Mouse (Mus musculus): ENCODE results near the gene Eef2kmt.
"Not testable (repeated sequence)": the region's sequence is repeated elsewhere in the genome, so short reads cannot be mapped to it uniquely, and the experiment has no call there.

Gene Eef2kmt

GRCm38 (mm10) chr16:5255779-5256496, at the start of gene Eef2kmt:
Gene Eef2kmt (minus strand): TSS chr16:5255983.
- peak; percentile 94 for DNase-seq (ENCODE audit: low read depth, low spot score)

DNA sequence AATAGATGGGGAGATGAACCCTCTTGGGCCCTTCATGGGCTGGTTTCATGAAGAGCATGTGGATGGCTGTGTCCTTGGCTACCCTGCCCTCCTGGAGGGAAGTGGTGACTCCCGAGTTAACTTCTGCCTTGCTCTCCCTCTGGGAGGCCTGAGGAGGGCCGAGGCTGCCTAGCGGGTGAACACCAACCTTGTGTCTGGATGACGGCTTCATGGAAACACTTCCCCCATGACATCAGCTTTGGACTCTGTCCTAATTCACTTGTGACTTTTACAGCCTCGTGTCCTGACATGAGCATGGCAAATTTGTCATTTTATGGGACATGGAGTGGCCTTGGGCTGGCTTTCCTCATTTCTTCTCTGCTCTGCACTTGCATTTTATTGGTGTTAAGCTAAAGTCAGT, 39.5 kb upstream of the Eef2kmt start:
- no peak for DNase-seq (ENCODE audit: low read depth, low spot score)

GRCm38 (mm10) chr16:5285376-5285775, 29.6 kb upstream of the Eef2kmt start:
- DNase-seq (ENCODE audit: low read depth, low spot score) = no peak

DNA sequence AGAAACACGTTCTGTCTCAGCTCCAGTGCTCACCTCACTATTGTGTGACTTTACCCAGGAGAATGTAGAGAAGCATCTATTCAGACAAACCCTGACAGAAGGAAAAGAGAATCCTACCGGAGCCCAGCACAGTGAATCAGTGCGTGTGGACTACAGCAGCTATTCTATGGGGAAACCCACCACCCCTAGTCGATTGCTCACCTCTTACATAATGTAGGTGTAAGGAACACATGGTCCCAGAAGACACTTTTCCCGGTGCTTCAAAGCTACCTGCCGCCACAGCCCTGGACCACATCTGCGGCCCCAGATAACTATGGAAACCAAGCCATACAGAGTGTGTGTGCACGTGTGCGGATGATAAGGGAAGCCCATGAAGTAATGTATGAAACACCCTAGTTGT, 26.9 kb upstream of the Eef2kmt start:
- no peak for DNase-seq (ENCODE audit: low read depth, low spot score)

DNA sequence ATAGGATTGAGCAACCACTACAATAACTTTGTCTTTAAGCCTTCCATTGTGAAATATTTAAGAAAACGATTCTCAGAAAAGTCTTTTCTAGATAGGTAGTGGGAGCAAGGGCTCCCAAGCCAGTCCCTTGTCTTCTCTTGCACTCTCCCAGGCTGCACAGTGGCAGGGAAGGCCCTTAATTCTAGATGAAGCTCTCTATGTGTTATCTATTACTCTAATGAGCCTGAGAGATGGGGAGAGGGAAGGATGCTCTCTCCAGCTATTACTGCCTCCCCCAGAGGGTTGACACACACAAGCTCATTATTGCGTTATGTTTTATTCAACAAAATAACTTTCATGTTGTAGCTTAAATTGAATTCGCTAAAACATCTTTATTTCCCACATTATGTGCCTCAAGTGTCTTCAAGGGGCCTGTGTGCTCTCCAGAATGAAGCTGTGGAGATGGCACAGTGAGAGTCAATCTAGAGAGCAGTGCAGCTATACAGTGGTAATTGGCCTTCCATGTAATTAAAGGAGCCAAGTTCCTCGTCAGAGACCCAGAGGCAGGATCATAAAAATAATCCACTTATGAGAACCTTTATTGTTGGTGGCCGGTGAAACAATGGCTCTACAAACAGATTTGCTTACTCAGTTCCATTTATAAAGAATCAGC, 23.9 kb upstream of the Eef2kmt start:
- DNase-seq (ENCODE audit: low read depth, low spot score) = no peak

DNA sequence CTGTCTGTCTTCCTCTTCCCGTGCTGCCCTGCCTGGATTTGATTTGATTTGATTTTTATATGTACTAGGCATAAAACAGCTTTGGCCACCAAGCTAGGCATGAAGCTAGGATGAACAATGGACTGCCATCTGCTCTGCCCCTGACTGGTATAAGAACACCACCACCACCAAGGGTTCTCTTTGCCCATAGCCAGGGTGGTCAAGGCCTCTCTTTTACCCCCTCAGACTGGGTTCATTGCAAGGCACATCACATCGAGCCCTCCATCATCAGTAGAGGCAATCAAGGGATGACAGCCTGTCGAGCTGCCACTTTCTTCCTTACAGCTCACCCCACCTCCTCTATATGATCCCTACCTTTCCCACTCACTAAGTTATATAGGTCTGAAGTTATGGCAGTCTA, 16.6 kb upstream of the Eef2kmt start:
- no peak for DNase-seq (ENCODE audit: low read depth, low spot score)

DNA sequence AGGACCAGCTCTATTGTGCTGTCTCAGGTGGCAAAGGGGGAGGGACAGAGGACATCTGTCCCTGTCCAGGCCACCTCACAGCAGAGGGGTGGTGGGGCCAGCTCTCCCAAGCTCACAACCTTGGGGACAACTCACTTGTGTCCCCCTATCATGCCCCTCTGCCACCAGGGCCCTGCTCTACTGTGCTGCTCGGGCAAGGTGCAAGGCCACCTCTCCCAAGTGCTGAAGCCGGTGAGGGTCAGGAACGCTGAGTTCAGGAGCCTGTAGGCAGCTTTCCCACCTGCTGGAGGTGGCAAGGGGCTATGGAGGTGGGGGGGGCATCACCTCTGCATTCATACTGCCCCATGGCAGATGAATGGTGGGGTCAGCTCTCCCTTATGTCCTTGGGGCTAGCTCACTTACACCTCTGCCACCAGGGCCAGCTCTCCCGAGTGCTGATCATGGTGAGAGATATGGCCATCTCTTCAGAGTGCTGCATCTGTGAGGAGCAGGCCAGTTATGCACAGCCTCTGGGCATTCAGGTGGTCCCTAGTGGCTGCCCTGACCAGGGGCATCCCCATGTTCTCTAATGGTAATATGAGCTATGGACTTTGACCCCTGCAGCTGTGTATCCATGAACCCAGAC, 15.7 kb upstream of the Eef2kmt start:
- no peak for DNase-seq (ENCODE audit: low read depth, low spot score)

- DNase-seq (ENCODE audit: low read depth, low spot score) = no peak
These were observed 8.1 kb upstream of the Eef2kmt start for GRCm38 (mm10) chr16:5263926-5264325.

- no peak for DNase-seq (ENCODE audit: low read depth, low spot score)
These were observed 7.4 kb upstream of the Eef2kmt start for GRCm38 (mm10) chr16:5263156-5263555.

GRCm38 (mm10) chr16:5255081-5255740, 572 bp downstream of the Eef2kmt start:
- DNase-seq (ENCODE audit: low read depth, low spot score) = no peak

DNA sequence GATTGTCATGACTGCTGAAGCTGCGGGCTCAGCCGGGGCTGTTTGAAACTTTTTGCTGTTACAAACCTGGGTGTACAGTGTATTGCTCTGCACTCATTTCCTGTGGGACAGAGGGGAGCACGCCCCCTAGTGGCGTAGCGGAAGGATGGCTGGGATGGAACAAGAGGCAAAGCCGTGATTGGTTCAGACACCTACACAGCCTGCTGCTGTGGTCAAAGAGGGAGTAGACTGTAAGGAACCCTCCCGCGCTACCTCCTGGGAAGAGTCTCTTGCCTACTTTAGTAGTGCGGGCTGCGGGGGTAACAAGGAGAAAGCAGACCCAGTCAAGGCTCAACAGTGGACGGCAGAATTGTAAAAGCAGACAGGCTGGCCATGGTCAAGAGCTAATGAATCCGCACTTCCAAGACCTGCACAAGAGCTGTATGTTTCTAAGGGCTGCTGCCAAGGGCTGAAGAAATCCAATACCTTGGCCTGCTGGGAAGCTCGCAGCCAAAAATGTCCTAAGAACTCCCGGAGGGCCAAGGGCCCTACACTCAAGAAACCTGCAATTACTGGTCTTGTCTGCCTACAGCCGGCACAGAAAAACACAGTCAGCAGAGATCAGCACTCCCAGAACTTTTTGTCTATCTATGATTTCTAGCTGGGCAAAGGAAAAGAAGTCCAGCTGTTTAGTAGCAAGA, 1.3 kb downstream of the Eef2kmt start:
- DNase-seq (ENCODE audit: low read depth, low spot score) = no peak

DNA sequence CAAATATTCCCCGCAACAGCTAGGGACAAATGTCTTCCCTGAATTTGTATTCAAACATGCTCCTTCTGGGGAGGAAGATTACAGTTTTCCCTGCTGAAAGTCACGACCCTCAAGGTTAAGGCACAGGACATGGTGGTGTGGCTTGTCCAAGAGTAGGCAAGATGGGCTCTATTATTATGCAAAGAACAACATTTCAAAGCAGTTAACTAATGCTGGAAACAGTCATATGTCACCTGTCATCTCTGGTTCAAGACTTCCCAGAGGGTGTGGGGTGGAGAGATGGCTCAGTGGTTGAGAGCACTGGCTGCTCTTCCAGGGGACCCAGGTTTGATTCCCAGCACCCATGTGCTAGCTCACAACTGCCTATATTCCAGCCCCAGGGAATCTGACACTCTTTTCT, 3.5 kb downstream of the Eef2kmt start:
- no peak for DNase-seq (ENCODE audit: low read depth, low spot score)

GRCm38 (mm10) chr16:5250891-5251290, 4.9 kb downstream of the Eef2kmt start:
- DNase-seq (ENCODE audit: low read depth, low spot score) = no peak

- no peak for DNase-seq (ENCODE audit: low read depth, low spot score)
These were observed 11.4 kb downstream of the Eef2kmt start for GRCm38 (mm10) chr16:5244411-5244810.

DNA sequence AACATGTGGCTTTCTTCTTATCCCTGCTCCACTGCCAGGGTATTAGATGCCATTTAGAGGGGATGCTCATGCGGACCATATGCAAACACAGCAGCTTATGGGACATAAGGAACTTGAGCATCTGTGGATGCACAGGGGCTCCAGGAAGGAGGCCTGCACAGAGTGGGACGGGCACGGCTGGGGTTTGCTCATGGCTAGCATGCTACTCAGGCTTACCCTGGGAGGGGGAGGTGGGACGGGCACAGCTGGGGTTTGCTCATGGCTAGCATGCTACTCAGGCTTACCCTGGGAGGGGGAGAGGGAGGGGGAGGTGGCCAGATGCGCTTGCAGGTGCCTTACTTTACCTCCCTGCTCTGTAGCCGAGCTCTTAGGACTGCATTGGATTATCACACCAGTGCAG, 12.9 kb downstream of the Eef2kmt start:
- DNase-seq (ENCODE audit: low read depth, low spot score) = no peak

DNA sequence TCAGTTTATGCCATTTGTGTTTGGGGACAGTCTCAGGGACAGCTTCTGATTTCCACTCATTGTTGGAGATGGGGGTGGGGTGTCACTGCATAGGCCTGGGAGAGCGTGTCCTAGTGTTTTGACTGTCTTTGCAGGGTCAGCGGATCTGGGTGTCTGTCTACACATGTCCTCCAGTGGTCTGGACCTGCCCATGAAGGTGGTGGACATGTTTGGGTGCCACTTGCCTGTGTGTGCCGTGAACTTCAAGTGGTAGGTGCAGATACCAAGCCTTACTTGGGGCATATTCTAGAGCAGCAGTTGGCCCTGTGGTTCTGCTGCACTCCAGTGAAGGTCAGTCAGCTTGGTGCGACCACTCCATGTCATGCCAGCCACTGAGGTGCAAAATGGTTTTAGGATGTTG, 13.4 kb downstream of the Eef2kmt start:
- no peak for DNase-seq (ENCODE audit: low read depth, low spot score)

DNA sequence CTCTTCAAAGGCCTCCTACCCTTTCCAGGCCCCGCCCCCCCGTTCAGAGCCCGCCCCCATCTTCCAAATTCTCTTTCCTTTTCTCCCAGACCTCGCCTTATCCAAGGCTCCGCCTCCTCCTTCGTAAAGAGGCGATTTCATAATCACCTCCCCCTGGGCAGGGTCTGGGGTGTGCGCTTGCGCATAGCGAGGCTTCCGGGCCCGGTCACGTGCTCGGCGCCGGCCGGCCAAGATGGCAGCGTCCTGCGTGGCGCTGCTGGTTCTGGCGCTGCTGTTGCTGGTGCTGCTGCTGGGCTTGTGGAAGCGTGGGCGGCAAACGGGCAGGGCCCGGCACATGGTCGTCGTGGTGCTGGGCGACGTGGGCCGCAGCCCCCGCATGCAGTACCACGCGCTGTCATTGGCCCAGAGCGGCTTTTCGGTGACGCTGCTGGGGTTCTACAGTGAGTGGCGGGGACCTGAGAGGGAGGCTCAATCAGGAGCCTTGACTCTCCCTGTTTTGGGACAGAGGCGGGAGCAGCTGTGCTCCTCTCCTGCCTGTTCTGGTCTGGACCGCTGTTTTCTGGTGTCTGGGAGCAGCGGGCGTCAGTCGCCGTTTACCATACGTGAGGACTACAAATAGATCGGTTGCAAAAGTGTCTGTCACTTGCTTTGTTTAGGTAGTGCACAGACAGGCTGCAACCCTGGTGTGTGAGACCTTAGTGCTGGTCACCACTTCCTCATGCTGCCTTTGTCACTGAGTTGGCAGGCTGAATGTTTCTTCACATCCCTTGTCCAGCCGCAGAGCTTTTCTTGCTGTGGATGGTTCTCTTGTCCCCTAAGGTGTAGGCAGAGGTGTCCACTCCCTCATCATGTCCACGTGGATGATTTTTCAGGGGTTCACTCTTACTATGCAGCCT, 22.1 kb downstream of the Eef2kmt start, which contains the start of gene Alg1:
Alg1 (plus strand) TSS at position 204 of the 896 bp plus-strand sequence.
- peak; percentile 91 for DNase-seq (ENCODE audit: low read depth, low spot score)

- DNase-seq (ENCODE audit: low read depth, low spot score) = no peak
These were observed 22.8 kb downstream of the Eef2kmt start for GRCm38 (mm10) chr16:5232982-5233381.

DNA sequence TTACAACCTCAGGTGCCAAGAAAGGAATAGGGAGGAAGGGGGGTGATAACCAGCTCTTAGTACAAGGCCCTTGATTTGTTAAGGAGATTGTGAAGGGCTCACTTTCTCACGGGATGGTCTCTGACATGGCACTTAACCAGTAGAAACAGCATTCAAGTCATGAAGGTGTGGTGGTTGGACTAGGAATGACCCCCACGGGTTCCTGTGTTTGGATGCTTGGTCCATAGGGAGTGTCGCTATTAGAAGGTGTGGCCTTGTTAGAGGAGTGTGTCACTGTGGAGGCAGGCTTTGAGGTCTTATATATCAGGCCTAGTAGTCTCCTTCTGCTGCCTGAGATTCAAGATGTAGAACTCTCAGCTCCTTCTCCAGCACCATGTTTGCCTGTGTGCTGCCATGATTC, 27.7 kb downstream of the Eef2kmt start:
- not testable (repeated sequence) for DNase-seq (ENCODE audit: low read depth, low spot score)

DNA sequence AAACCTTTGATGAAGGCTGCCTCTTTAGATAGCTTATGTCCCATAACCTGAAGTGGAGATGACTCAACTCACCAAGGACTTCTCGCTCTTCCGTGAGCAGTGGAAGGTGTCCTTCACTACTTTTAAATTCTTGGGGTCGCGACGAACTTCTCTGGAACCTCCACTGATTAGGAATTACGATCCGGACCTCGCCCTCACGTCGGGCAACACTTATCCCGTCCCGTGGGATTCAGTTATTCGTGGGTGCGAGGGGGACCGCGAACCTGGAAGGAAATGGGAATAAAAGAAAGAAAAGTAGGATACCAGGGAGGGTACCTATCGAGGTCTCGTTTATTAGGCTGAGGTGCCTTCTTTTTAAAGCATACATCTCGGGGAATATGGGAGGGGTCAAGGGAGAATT, 28.3 kb downstream of the Eef2kmt start:
- DNase-seq (ENCODE audit: low read depth, low spot score) = not testable (repeated sequence)

DNA sequence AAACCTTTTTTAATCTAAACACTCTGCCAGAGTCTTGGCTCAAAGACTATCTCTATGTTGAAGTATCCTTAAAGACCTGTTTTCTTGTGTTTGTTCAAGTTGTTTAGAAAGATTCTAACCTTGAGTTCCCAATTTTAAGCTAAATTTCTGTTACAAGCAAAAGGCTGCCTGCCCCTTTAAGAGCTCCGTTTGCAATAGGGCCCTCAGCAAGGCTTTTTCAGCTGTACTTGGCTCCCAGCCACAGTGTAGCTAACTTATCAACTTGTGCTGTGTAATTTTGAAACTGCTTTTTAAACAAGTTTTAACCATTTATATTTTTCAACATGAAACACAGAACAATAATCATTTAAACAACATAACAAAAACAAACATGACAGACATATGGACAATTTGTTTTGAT, 29.2 kb downstream of the Eef2kmt start:
- not testable (repeated sequence) for DNase-seq (ENCODE audit: low read depth, low spot score)
